Mouse (Mus musculus) myocyte (in vitro differentiated cells): Measurements from ENCODE around the gene Krt39.

Experiments
- CEBPB ChIP-seq: IDR thresholded peaks from 2 replicates; pipeline ENCODE4 v1.6.1; 2011; ENCODE audit warnings: mild to moderate bottlenecking, moderate library complexity; ENCODE audit not compliant: poor library complexity, insufficient read depth, severe bottlenecking
- E2F4 ChIP-seq: IDR thresholded peaks from one replicate; pipeline ENCODE4 v1.6.1; 2011; ENCODE audit warnings: mild to moderate bottlenecking, control low read depth, moderate library complexity; ENCODE audit not compliant: insufficient read depth
- MAX ChIP-seq: IDR thresholded peaks from one replicate; pipeline ENCODE4 v1.6.1; 2011; ENCODE audit warnings: low read depth, mild to moderate bottlenecking, control low read depth
- MYOD1 ChIP-seq, 3 experiments: IDR thresholded peaks; one replicate each; pipeline ENCODE4 v1.6.1; 2011; ENCODE audit warnings: control low read depth in 2 of 3, low read depth in 2 of 3, mild to moderate bottlenecking in 2 of 3, moderate library complexity in 1 of 3; ENCODE audit not compliant: insufficient read length in 2 of 3, control insufficient read depth in 1 of 3
- MYOG ChIP-seq, 3 experiments: IDR thresholded peaks; one replicate each; pipeline ENCODE4 v1.6.1; 2011; ENCODE audit warnings: control low read depth in 2 of 3, low read depth in 2 of 3, mild to moderate bottlenecking in 2 of 3; ENCODE audit not compliant: insufficient read length in 2 of 3, control insufficient read depth in 1 of 3, insufficient read depth in 1 of 3
- POLR2A ChIP-seq: IDR thresholded peaks from one replicate; pipeline ENCODE4 v1.6.1; 2011; ENCODE audit warnings: low read depth, mild to moderate bottlenecking, control low read depth, moderate library complexity; ENCODE audit not compliant: insufficient read length
- POLR2AphosphoS2 ChIP-seq: IDR thresholded peaks from one replicate; pipeline ENCODE4 v1.6.1; 2011; ENCODE audit warnings: low read depth, control low read depth; ENCODE audit not compliant: insufficient read length
- SRF ChIP-seq: IDR thresholded peaks from one replicate; pipeline ENCODE4 v1.6.1; 2011; ENCODE audit warnings: low read depth; ENCODE audit not compliant: control insufficient read depth, insufficient read length
- TCF3 ChIP-seq: IDR thresholded peaks from one replicate; pipeline ENCODE4 v1.6.1; 2011; ENCODE audit warnings: low read depth, control low read depth; ENCODE audit not compliant: insufficient read length
- USF1 ChIP-seq: IDR thresholded peaks from one replicate; pipeline ENCODE4 v1.6.1; 2011; ENCODE audit warnings: low read depth, mild to moderate bottlenecking, control low read depth, moderate library complexity

DNA sequence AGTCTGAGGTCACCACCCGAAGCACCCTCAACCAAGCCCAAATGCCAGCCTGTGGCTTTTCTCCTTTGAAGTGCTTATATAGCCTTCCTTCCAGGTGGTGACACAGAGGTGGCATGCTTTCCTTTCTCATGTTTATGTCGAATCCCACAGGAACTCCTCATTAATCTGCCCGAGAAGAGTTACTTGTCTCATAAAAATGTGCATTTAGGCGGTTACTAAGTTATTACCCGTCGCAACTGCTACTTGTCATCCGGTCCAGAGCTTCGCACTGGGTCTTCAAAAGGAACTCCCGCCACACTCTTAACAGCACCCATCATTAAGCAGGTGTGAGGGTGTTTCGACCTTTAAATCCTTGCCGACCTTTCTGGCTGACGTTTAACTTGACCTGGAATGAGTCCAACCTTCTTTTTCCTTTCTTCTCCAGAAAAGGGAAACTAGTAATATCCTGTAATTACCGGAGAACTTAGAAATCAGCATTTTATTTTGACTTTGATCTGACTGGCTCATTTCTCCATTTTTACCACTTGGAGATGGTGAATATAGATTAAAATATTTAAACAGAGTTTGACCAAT lies at the start of gene Krt39:
- TF ChIP-seq POLR2A (no peak), USF1 (no peak), MYOG (IDR thresholded peaks at IDR 0.05; ENCODE audit: control insufficient read depth in 1 of 3, insufficient read depth in 1 of 3, insufficient read length in 2 of 3, low read depth in 2 of 3) (no peak), POLR2AphosphoS2 (no peak), MYOD1 (IDR thresholded peaks at IDR 0.05; ENCODE audit: control insufficient read depth in 1 of 3, insufficient read length in 2 of 3, low read depth in 2 of 3) (no peak), CEBPB (no peak), TCF3 (no peak), MAX (no peak), SRF (no peak), E2F4 (no peak)
